Mouse (Mus musculus) hindbrain, embryonic 11.5 days (tissue): Measurements from ENCODE around the gene Gm12248. TPM values are rescaled to one million over a fixed set of nuclear protein-coding genes. Genes with fewer than 3 reads are reported as not detected.

Experiments used
- ATAC-seq: fragments of 200-750 bp; cut with Nextera tagmentation; 2 replicates; pipeline ENCODE4 v1.8.0; 2017; ENCODE audit warnings: mild to moderate bottlenecking, moderate TSS enrichment, moderate library complexity; ENCODE audit not compliant: low FRiP score
- DNase-seq: peaks from one replicate; pipeline ENCODE4 v3.0.0-alpha.2; 2015; ENCODE audit warnings: low spot score
- H3K27ac ChIP-seq: fragments of 300-500 bp; sonication (generic); 2 replicates; pipeline ENCODE4 v1.5.1; 2014; ENCODE audit warnings: mild to moderate bottlenecking, low read depth, low read length
- H3K27me3 ChIP-seq: fragments of 300-500 bp; sonication (generic); 2 replicates; pipeline ENCODE4 v1.6.1; 2014; ENCODE audit warnings: mild to moderate bottlenecking, low read length, moderate library complexity, mixed read lengths; ENCODE audit not compliant: control insufficient read depth, insufficient read depth
- H3K36me3 ChIP-seq: fragments of 300-500 bp; sonication (generic); 2 replicates; pipeline ENCODE4 v1.6.1; 2014; ENCODE audit warnings: mild to moderate bottlenecking, low read length, moderate library complexity, mixed read lengths; ENCODE audit not compliant: control insufficient read depth, insufficient read depth
- H3K4me1 ChIP-seq: fragments of 300-500 bp; sonication (generic); replicated peaks from 2 replicates; pipeline ENCODE4 v1.6.1; 2014; ENCODE audit warnings: low read length, mixed read lengths; ENCODE audit not compliant: control insufficient read depth, insufficient read depth
- H3K4me2 ChIP-seq: fragments of 300-500 bp; sonication (generic); replicated peaks from 2 replicates; pipeline ENCODE4 v1.6.1; 2014; ENCODE audit warnings: mild to moderate bottlenecking, low read depth, low read length
- H3K4me3 ChIP-seq: fragments of 300-500 bp; sonication (generic); 2 replicates; pipeline ENCODE4 v1.5.1; 2014; ENCODE audit warnings: low read depth, low read length
- H3K9ac ChIP-seq: fragments of 300-500 bp; sonication (generic); 2 replicates; pipeline ENCODE4 v1.6.1; 2014; ENCODE audit warnings: low read depth, low read length
- H3K9me3 ChIP-seq: fragments of 300-500 bp; sonication (generic); 2 replicates; pipeline ENCODE4 v1.6.1; 2016; ENCODE audit warnings: low read length; ENCODE audit not compliant: control insufficient read depth
- WGBS: fragments of 180-500 bp; shearing (Covaris S2); extraction: QIAGEN DNeasy Blood & Tissue Kit; methylation state at CpG from one replicate; pipeline ENCODE4 v1.1.7; 2014; 5-methylcytosine and 5-hydroxymethylcytosine counted together
- polyA plus RNA-seq: library from polyadenylated mRNA; unstranded; fragments of >200 nt; fragmentation: Nextera tagmentation; extraction: Ambion mirVana; gene quantifications from 2 replicates; pipeline ENCODE4 v1.2.1, GENCODE M21; 2014

The Gm12248 gene
- polyA plus RNA-seq, 1 experiment from 2014 or later, result not detected

GRCm38 (mm10) chr11:58039027-58039426, 53.9 kb downstream of the Gm12248 start:
- peak; percentile 26 for DNase-seq

GRCm38 (mm10) chr11:58033635-58034034, 59.3 kb downstream of the Gm12248 start:
- Histone ChIP-seq H3K9ac (no peak overlapping the region), H3K4me2 (no peak overlapping the region), H3K4me1 (no peaks in the 10 kb centered on the region), H3K27ac (no peak overlapping the region), H3K27me3 (no peaks in the 10 kb centered on the region), H3K9me3 (no peaks in the 10 kb centered on the region), H3K4me3 (no peak overlapping the region), H3K36me3 (no peaks in the 10 kb centered on the region)
- DNase-seq (no peak), ATAC-seq (no peak)
- 88% methylated on average over 3 of the region's 3 CpGs for WGBS

More at GRCm38 (mm10) chr11:58039027-58039426, 53.9 kb downstream of the Gm12248 start:
- Histone ChIP-seq H3K4me3 (no peak overlapping the region), H3K9me3 (no peaks in the 10 kb centered on the region), H3K9ac (no peak overlapping the region), H3K4me1 (no peaks in the 10 kb centered on the region), H3K27me3 (no peaks in the 10 kb centered on the region), H3K36me3 (0 out of 2 replicates have a peak, but pooled peaks cover 2% of the 10 kb centered on the region), H3K27ac (no peak overlapping the region), H3K4me2 (no peak overlapping the region)
- WGBS, result 83% methylated on average over 1 of the region's 1 CpGs
- no peak for ATAC-seq

GRCm38 (mm10) chr11:58031176-58031575, 61.8 kb downstream of the Gm12248 start:
- 73% methylated on average over 6 of the region's 6 CpGs for WGBS
- Histone ChIP-seq H3K4me3 (no peak overlapping the region), H3K9ac (no peak overlapping the region), H3K27me3 (no peaks in the 10 kb centered on the region), H3K36me3 (no peaks in the 10 kb centered on the region), H3K4me2 (no peak overlapping the region), H3K27ac (no peak overlapping the region), H3K9me3 (no peaks in the 10 kb centered on the region), H3K4me1 (no peaks in the 10 kb centered on the region)
- no peak for ATAC-seq
- no peak for DNase-seq

GRCm38 (mm10) chr11:58029869-58030268, 63.1 kb downstream of the Gm12248 start:
- H3K27me3 ChIP-seq, result no peaks in the 10 kb centered on the region
- H3K4me1 ChIP-seq, result no peaks in the 10 kb centered on the region
- no peaks in the 10 kb centered on the region for H3K36me3 ChIP-seq
- no peak for ATAC-seq
- DNase-seq, result no peak
- no peak overlapping the region for H3K4me2 ChIP-seq
- no peaks in the 10 kb centered on the region for H3K9me3 ChIP-seq
- H3K27ac ChIP-seq, result no peak overlapping the region
- H3K9ac ChIP-seq, result no peak overlapping the region
- no peak overlapping the region for H3K4me3 ChIP-seq
- WGBS, result 82% methylated on average over 2 of the region's 2 CpGs

GRCm38 (mm10) chr11:58028981-58029380, 64.0 kb downstream of the Gm12248 start:
- Histone ChIP-seq H3K27ac (no peak overlapping the region), H3K27me3 (no peaks in the 10 kb centered on the region), H3K9ac (no peak overlapping the region), H3K36me3 (no peaks in the 10 kb centered on the region), H3K4me2 (no peak overlapping the region), H3K9me3 (no peaks in the 10 kb centered on the region), H3K4me1 (no peaks in the 10 kb centered on the region), H3K4me3 (no peak overlapping the region)
- DNase-seq (no peak), ATAC-seq (no peak)
- WGBS, result 91% methylated on average over 1 of the region's 1 CpGs

GRCm38 (mm10) chr11:58026860-58027259, 66.1 kb downstream of the Gm12248 start:
- 77% methylated on average over 1 of the region's 1 CpGs for WGBS
- Histone ChIP-seq H3K4me1 (no peaks in the 10 kb centered on the region), H3K27ac (no peak overlapping the region), H3K4me3 (no peak overlapping the region), H3K4me2 (no peak overlapping the region), H3K27me3 (no peaks in the 10 kb centered on the region), H3K36me3 (no peaks in the 10 kb centered on the region), H3K9ac (no peak overlapping the region), H3K9me3 (no peaks in the 10 kb centered on the region)
- DNase-seq, result no peak
- no peak for ATAC-seq

- Histone ChIP-seq H3K27ac (no peak overlapping the region), H3K9ac (no peak overlapping the region), H3K27me3 (no peaks in the 10 kb centered on the region), H3K4me1 (no peaks in the 10 kb centered on the region), H3K9me3 (no peaks in the 10 kb centered on the region), H3K4me2 (no peak overlapping the region), H3K36me3 (no peaks in the 10 kb centered on the region), H3K4me3 (no peak overlapping the region)
- DNase-seq, result no peak
- 79% methylated on average over 3 of the region's 3 CpGs for WGBS
- no peak for ATAC-seq
These were observed 66.6 kb downstream of the Gm12248 start for GRCm38 (mm10) chr11:58026337-58026736.

GRCm38 (mm10) chr11:58025881-58026280, 67.1 kb downstream of the Gm12248 start:
- no peak overlapping the region for H3K27ac ChIP-seq
- no peak overlapping the region for H3K4me3 ChIP-seq
- no peaks in the 10 kb centered on the region for H3K27me3 ChIP-seq
- no peaks in the 10 kb centered on the region for H3K36me3 ChIP-seq
- 91% methylated on average over 4 of the region's 4 CpGs for WGBS
- H3K4me2 ChIP-seq, result no peak overlapping the region
- H3K9ac ChIP-seq, result no peak overlapping the region
- DNase-seq, result no peak
- no peak for ATAC-seq
- H3K9me3 ChIP-seq, result no peaks in the 10 kb centered on the region
- no peaks in the 10 kb centered on the region for H3K4me1 ChIP-seq

GRCm38 (mm10) chr11:58024671-58025070, 68.3 kb downstream of the Gm12248 start:
- ATAC-seq, result no peak
- Histone ChIP-seq H3K9ac (no peak overlapping the region), H3K36me3 (no peaks in the 10 kb centered on the region), H3K4me3 (no peak overlapping the region), H3K27ac (no peak overlapping the region), H3K9me3 (no peaks in the 10 kb centered on the region), H3K4me1 (no peaks in the 10 kb centered on the region), H3K27me3 (no peaks in the 10 kb centered on the region), H3K4me2 (no peak overlapping the region)
- no peak for DNase-seq
- 90% methylated on average over 2 of the region's 2 CpGs for WGBS
